Mouse (Mus musculus) v-Abl transformed pro-B cells (cell line): ENCODE data around the gene Atn1.

Experiments
- in situ Hi-C, 2 experiments: fragments of 400-800 bp; cut with MboI; formaldehyde crosslinking; loops; one replicate each; pipeline ENCODE4 v1.15.1; 2025; ENCODE audit not compliant: unreplicated experiment in 2 of 2

Atn1 gene

GRCm38 (mm10) chr6:124744755-124745321, 11.5 kb downstream of the Atn1 start:
- in situ Hi-C loops = loop anchor here (5.0 to 10.0 kb wide), 2 partner anchors 33 to 330 kb away; partner anchors contain the start of genes Emg1 (in 1 of the 2) and Phb2 (in 1 of the 2)

DNA sequence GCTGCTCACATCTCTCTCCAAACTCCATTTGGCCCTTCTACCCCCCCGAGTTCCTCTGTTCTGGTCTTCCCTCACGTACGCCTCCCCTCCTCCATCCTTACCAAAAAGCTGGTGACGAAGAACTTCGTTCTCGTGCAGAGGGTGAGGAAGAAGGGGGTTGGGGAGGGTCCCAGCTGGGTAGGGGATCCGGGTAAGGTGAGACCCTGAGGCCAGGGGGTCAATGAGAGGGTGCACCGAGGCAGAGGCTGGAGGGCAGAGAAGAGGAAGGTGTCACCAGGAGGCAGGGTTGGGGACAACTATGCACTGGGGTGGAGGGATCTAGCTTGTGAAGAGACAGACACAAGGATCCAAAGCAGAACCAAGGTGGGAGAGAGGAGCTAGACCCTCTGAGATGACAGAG, 12.7 kb downstream of the Atn1 start:
- in situ Hi-C loops = loop anchor here in 1 of 2 experiments (10.0 kb wide), 1 partner anchor 331 kb away; no protein-coding TSS in a partner anchor

DNA sequence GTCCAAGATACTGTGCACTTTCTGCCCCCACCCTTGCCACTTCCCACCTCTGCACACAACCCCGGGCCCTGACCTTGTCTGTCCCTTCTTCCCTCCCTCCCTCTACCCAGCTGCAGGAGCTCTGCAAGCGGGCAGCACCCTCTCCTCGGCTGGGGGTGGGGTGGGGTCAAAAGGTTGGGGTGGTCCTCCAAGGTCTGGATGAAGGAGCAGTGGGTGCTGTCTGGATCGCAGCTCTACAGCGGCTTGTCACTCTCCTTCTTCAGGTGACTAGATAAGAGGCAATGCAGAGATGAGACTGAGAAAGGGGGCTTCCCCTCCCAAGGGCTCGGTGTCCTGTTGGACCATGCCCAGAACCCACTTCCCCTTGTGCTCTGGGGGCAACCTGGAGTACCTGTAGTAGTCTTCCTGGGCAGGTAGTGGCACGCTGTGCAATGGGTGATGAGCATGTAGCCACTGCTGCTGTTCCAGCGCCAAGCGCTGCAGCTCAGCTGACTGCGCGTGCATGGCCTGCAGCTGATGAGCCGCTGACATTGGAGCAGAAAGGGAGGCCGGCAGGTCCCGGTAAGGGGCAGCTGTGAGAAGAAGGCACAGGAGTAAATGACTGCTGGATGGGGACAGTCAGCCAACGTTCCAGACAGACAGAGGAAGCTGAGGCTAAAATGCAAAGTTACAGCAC, 13.3 kb downstream of the Atn1 start:
- in situ Hi-C loops = loop anchor here in 1 of 2 experiments (10.0 kb wide), 1 partner anchor 332 kb away; no protein-coding TSS in a partner anchor

DNA sequence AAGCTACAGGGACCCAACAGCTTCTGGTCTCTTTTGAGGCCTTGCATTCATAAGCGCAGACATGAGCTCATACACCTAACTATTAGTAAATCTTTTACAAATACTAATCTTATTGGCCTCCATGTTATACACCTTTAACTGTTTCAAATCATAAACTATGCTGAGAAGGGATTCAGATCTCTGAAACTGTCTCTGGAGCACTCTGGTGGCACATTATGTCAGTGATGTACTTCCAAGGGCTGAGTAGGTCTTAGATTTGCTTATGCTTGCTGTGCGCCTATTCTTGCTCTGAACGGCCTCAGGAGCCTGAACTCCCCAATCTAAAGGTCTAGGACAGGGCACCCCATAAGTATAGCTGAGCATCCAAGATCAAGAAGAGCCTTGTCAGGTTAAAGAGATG, 14.5 kb downstream of the Atn1 start:
- in situ Hi-C loops = loop anchor here in 1 of 2 experiments (10.0 kb wide), 1 partner anchor 333 kb away; no protein-coding TSS in a partner anchor

GRCm38 (mm10) chr6:124740888-124741761, 15.2 kb downstream of the Atn1 start, which contains the start of gene Grcc10:
Gene Grcc10, minus strand, starts transcription at chr6:124741374.
- in situ Hi-C loops = loop anchor here in 1 of 2 experiments (10.0 kb wide), 1 partner anchor 334 kb away; no protein-coding TSS in a partner anchor

DNA sequence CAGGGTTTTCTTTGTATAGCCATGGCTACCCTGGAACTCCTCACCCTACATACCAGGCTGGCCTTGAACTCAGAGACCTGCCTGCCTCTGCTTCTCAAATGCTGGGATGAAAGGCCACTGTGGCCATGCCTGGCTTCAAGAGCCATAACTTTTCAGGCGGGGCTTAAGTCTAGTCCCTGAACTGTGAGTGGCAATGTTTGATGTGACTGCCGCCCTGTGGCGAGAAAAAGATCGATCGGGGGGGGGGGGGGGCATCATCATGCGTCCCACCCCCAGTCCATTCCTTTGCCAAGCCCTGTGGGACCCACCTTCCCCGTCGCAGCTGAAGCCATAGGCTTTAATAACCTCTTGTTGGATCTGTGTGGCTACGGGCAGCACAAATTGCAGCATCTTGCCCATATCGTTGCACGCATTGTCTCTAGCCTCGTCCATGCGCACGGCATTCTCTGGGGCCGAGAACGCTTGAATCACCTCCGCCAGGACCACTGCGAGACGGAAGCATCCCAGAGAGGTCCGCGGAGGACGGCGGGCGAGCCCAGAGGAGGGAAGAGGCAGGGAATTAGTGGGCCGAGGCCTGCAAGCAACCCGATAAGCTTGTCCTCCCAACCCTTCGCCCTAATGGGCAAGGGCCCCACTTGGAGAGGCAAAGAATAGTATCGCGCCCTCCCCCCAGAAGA, 16.0 kb downstream of the Atn1 start:
- in situ Hi-C loops = loop anchor here in 1 of 2 experiments (10.0 kb wide), 1 partner anchor 334 kb away; no protein-coding TSS in a partner anchor

DNA sequence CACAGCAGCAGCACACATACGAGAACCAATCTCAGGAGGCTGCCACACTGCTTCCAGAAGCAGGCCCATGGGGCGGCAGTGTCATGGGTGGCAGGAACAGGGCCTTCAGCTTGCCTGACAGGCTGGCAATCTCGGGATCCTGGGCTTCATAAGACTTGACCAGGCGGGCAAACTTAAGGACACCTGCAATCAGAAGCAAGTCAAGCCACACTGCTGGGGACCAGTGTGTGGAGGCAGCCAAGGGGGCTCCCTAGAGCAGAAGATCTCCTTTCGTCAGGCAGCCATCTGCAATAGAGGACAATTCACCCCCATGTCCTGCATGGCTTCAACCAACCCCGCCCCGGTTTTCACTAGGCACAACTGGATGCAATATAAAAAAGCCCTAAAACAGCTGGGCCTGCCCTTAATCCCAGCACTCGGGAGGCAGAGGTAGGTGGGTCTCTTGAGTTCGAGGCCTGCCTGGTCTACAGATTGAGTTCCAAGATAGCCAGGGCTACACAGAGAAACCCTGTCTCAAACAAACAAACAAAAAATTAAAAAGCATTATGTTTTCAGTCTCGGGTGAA, 17.0 kb downstream of the Atn1 start:
- in situ Hi-C loops = no loop called here

GRCm38 (mm10) chr6:124738511-124739023, 17.8 kb downstream of the Atn1 start, which contains the start of gene Ptpn6:
Gene Ptpn6, minus strand, starts transcription at chr6:124738714.
- in situ Hi-C loops = no loop called here

DNA sequence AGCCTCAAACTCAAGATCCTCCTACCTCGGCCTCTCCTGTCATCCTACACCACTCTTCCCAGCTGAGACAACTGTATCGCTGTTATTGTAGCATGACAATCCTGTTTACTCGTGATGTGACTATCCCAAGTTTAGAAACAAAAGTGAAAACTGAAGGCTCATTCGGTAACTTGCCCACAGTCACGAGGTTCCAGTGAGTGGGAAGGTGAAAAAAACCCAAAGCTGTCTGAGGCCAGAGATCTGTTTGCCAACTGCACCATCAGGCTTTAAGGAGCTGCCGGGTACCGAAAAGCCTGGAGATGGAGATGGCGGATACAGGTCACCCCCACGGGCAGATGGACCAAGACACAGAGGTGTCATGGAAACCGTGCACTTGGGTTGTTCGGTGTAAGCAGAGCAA, 19.3 kb downstream of the Atn1 start:
- in situ Hi-C loops = no loop called here

DNA sequence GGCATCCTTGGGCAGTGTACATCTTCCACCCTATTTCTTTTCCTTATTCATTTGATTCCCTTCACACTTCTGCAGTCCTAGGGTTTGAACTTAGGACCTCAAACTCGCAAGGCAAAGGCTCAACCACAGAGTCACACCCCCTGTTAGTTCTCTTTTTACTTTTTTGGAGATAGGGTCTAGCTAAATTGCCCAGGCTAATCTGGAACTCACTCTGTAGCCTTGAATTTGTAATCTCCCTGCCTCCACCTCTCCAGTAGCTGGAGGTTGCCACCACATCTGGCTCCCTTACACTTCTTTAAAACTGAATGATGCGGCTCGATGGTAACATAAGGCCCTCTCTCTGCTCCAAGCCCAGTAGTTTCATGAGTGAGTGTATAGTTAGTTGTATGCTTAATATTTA, 21.9 kb downstream of the Atn1 start:
- in situ Hi-C loops = no loop called here

GRCm38 (mm10) chr6:124732476-124733370, 23.6 kb downstream of the Atn1 start:
- in situ Hi-C loops = no loop called here

- in situ Hi-C loops = no loop called here
These were observed 25.3 kb downstream of the Atn1 start for GRCm38 (mm10) chr6:124731038-124731437.

DNA sequence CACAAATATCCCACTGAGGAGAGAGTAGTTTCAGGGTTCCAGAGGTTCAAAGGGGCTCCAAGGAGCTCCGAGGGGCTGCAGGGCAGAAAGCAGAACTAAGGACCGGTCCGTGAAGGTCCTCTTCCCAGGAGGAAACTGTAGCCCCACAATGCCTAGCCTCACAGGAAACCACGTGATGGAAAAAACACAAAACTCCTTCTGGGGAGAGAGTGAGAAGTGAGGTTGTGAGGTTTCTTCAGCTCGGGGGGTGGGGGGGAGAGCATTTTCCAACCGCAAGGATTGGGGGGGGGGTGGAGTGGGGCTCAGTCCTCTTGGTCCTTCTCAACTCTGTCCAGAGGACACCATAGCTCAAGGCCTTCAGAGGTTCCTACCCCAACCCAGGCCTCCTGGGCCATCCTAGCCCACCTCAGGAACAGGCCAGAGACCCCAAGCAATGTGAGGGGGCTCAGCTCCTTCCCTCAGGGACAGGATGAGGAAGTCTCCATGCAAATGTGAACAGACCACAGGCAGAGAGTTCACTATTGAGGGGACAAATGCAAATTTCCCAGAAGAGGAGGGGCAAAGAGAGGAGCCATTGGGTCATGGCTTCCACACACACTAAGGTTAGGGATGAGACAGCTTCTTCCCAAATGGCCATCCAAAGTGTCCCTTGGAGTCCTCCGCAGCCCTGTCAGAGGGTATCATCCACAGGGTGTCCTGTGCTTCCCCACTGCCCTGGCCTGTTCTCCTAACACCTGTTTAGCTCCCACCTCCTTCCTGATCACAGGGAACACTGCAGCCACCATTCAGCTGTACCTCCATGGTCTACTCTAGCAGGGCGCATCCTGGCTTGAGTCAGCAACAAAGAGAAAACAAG, 26.2 kb downstream of the Atn1 start:
- in situ Hi-C loops = no loop called here

GRCm38 (mm10) chr6:124728621-124729020, 27.7 kb downstream of the Atn1 start:
- in situ Hi-C loops = no loop called here

DNA sequence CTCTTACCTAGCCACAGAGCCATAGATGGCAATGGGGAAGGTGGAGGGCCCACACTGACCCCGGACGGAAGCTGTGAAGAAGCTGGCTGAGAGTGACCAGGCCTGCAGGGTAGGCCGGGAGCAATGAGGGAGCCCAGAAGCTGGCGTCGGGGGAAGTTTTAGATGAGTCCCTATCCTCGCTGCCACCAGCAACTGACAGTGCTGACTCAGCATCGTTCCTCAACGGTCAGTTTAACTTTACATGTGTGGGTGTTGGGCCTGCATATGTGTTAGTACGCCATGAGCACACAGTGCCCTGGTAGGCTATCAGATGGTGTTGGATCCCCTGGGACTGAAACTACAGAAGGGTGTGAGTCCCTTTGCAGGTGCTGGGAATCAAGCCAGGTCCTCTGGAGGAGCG, 31.9 kb downstream of the Atn1 start:
- in situ Hi-C loops = no loop called here

DNA sequence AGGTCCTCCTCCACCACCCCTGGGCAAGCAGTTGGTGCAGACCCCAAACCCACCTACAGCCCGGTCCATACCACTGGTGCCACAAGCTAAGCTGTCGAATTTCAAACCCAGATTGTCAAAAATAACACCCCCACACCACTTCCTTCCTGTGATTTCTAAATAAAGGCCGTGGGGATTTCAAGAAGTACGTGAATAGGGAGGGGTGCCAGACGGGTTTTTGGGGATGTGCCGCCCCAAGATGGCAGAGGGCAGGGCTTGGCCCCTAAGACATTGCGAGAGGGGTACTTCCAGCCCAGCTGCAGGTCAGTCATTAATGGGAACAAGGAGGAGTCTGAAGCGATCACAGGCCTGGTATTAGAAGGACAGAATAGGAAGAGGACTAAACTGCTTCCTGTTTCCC, 32.8 kb downstream of the Atn1 start:
- in situ Hi-C loops = no loop called here

- in situ Hi-C loops = no loop called here
These were observed 33.3 kb downstream of the Atn1 start for GRCm38 (mm10) chr6:124722876-124723473.
